Mouse (Mus musculus) mouse embryonic stem cell (cell line): ENCODE results near the gene Olfr90.

ENCODE experiments used
- in situ Hi-C, 2 experiments: fragments of 300-500 bp; cut with MboI; formaldehyde crosslinking; loops; 1 replicate in 1 of 2; 3 replicates in 1 of 2; pipeline ENCODE4 v1.14.3; 2019 to 2020; ENCODE audit warnings: low sequenced_read_pairs in 2 of 2, low pct_unique_long_range_greater_than_20kb in 1 of 2, mixed read lengths in 1 of 2; ENCODE audit not compliant: unreplicated experiment in 1 of 2

The Olfr90 gene

DNA sequence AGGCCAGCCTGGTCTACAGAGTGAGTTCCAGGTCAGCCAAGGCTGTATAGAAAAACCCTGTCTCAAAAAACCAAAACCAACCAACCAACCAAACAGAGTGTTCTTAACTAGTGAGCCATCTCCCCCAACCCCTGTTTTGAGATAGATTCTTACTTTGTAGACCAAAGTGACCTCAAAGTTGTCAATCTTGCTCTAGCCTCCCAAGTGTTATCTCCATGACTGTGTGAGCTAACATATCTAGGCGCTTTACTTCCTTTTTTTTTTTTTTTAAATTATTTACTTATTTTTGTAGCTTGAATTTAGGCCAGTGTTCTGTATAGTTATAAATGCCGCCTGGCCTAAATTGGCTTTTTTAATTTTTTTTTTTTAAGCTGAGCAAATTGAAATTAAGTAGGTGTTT, 22.3 kb downstream of the Olfr90 start:
- in situ Hi-C loops: no loop called here

DNA sequence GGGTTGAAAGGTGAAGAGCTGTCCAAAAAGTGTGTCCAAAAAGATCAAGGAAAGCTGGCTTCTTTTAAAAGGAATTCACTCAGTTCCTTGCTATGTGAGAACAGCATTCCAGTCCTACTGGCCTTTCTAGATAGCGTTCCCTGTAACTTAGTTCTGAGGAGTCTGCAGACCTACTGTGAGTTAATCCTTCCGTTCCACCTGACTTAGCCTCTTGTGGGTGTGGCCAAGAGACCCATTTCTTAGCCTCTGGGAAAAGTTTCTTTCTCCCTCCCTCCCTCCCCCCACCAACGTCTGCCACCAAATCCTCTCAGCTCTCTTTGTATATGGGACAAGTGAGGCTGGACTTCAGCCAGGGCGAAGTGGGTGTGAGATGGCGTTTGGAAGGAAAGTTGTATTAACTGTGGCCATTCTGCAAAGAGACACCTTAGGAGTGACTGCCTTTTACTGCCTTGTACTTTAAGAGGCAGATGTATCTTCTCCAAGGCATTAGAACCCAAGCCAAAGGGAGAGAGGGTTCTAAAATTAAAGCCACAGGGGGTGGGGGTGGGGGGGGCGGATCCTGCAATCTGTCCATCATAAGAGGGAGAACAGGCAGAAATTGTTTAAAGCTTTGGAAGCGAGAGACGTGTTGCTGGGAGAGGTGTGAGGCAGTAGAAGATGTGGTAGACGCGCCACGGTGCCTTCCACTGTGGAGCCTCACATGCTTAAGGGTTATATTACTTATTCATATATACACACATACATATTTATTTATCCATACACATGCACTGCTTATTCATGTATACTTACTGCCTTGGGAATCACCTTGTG, 24.4 kb downstream of the Olfr90 start:
- in situ Hi-C loops: no loop called here

DNA sequence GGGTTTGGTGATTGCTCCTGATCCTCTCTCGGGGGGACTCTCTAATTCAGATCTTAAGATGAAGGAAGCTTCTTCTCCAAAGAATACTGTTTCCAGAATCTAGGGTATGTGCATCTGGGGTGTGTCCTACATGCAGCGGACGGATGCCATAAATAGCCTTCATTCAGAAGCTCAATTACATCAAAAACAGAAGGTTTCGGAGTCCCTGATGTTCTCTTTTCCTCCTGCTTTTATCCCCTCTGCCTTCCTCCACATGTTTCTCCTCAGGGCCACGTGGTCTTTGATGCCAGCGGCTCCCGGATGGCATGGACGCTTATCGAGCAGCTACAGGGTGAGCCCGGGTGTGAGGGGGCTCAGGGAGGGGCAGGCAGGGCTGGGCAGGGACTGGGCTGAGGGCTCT, 25.2 kb downstream of the Olfr90 start:
- in situ Hi-C loops: no loop called here

DNA sequence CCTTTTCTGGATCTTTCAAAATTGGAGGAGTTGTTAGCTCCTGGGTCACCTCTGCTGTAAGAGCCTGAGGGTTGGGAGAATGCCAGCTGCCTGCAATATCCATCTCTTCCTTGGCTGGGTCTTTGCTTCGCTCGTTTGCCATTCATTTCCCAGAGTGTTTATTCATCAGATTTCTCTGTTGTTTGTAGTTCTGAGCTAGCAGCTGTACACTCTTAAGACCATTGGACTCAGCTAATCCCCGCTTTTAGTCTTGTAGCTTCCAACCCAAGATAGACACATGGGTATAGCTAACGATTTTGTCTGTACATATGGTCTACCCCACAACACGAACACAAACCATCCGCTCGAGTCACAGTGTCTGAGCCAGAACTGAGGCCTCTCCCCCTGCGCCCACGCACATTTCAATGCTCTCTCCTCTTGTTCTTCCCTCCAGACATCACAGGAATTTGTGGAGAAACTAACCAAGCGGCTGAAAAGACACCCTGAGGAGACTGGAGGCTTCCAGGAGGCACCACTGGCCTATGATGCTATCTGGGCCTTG, 26.1 kb downstream of the Olfr90 start:
- in situ Hi-C loops: no loop called here

- in situ Hi-C loops: no loop called here
These were observed 26.9 kb downstream of the Olfr90 start for GRCm38 (mm10) chr17:37061435-37061834.

- in situ Hi-C loops: no loop called here
These were observed 31.3 kb downstream of the Olfr90 start for GRCm38 (mm10) chr17:37056957-37057356.

DNA sequence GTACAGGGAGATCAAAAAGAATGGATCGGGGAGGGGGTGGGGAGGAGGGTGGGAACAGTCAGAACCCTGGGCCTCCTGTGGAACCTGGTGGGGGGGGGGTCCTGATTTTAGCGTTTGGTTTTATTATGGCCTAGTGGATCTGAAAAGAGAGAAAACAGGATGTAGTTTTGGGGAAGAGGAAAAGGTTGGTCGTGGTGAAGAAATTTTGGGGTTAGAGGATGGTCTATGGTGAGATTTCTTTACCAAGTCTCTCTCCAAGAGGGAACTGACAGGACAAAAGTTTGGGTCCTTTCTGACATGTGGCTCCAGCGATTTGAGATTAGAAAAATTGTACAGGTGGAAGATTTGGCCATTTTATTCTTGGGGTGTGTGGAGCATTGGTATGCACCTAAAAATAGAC, 36.6 kb downstream of the Olfr90 start:
- in situ Hi-C loops: no loop called here

DNA sequence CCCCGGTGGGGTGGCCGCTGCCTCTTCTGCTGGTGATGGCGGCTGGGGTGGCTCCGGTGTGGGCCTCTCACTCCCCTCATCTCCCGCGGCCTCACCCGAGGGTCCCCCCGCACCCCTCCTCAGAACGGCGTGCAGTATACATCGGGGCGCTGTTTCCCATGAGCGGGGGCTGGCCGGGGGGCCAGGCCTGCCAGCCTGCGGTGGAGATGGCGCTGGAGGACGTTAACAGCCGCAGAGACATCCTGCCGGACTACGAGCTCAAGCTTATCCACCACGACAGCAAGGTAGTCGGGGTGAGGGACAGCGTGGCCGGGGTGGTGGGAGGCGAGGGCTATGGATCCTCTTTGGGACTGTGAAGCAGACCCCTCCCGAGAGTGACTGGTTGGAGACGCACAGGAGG, 37.4 kb downstream of the Olfr90 start:
- in situ Hi-C loops: no loop called here

DNA sequence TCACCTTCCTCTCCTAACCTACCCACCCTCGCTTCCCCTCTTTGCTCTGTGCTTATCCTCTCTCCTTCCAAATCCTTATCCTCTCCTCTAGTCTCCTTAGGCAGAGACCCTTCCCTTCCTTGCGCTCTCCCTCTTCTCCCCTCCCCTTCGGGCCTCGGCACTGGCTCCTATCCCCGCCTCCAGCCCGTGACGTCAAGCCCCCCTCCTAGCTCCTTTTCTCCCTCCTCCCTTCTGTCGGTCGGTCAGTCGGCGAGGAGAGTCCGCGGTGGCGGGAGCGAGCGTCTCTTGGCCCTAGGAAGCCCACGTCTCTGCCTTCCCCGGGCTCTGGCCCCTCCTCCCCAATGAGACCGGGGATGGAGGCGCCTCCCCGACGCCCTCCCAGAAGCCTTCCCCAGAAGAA, 37.9 kb downstream of the Olfr90 start:
- in situ Hi-C loops: no loop called here

- in situ Hi-C loops: no loop called here
These were observed 38.6 kb downstream of the Olfr90 start for GRCm38 (mm10) chr17:37049570-37050310.

- in situ Hi-C loops: no loop called here
These were observed 39.9 kb downstream of the Olfr90 start for GRCm38 (mm10) chr17:37048383-37048782.

DNA sequence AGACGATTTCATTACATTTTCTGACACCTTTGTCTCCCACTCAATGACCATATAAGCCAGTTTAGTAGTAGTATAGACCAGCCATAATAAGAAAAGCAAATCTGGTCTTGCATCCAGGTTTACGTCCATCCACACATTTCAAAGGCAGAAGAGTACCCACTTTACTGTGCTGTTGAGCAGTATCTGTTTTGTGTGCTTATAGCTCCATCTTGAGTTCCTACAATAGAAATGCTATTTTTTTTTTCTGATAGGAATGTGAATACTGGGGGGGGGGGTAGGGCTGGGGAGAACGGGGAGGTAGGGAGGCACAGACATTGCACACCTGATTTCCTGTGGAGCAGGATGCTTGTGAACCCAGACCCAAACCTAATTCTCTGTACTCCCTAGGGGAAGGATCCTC, 40.3 kb downstream of the Olfr90 start:
- in situ Hi-C loops: no loop called here

GRCm38 (mm10) chr17:37047332-37047976, 40.8 kb downstream of the Olfr90 start:
- in situ Hi-C loops: no loop called here

DNA sequence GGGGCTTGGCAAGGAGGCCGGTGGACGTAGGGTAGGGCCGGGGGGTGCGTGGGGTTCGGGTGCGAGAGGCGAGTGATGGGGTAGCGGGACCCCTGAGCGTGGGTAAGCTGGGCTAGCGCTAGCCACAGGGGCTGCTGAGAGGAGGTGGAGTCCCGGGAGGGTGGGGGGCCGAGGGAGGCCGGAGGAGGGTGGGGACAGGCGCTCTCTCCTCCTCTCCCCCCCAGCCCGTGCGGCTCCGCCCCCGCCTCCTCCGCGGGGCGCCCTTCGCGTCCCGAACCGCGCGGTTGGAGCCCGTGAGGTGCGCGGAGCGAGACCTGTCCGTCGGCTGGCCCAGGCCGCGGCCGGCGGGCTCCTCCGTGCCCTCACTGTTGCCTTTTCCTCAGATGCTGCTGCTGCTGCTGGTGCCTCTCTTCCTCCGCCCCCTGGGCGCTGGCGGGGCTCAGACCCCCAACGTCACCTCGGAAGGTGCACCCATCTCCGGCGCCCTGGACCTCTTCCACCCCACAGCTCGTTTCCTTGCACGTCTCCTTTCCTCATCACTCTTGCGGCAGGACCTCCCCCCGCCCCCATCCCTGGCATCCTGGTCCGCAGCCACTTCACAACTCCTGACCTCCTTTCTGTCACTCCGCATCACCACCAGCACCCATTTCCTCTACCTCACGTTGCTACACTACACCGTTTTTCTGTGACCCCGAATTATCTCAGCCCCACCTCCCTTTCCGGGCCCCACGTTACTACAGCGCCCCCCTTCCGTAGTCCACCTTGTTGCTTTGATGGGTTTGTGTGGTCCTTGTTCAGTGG, 41.8 kb downstream of the Olfr90 start:
- in situ Hi-C loops: no loop called here

GRCm38 (mm10) chr17:37045611-37046311, 42.5 kb downstream of the Olfr90 start, which contains the start of gene Gabbr1:
Gabbr1 (plus strand) TSS chr17:37045966.
- in situ Hi-C loops: no loop called here

GRCm38 (mm10) chr17:37044651-37045244, 43.6 kb downstream of the Olfr90 start:
- in situ Hi-C loops: no loop called here

GRCm38 (mm10) chr17:37039127-37039894, 49.0 kb downstream of the Olfr90 start:
- in situ Hi-C loops: no loop called here
